Mouse (Mus musculus) adrenal gland, adult 18-20 months (tissue): ENCODE data around the gene Ebi3. TPM values are rescaled to one million over a fixed set of nuclear protein-coding genes. Genes with fewer than 3 reads are reported as not detected.

Experiments used
- DNase-seq, 2 experiments: peaks; one replicate each; pipeline ENCODE4 v3.0.0; 2021 to 2022; ENCODE audit warnings: low spot score in 2 of 2
- total RNA-seq, 2 experiments: library from RNA; stranded (reverse); gene quantifications; 1 replicate in 1 of 2; 2 replicates in 1 of 2; pipeline ENCODE4 v1.2.3; 2021

Gene Ebi3
- total RNA-seq, 2 experiments from 2014 or later = 0.70 to 1.3 TPM

- peak; percentile 55 to 63 for DNase-seq
Observed at GRCm38 (mm10) chr17:55996007-55996406, 43.6 kb downstream of the Ebi3 start.

- DNase-seq = no peak
Observed at GRCm38 (mm10) chr17:55999794-56000499, 47.5 kb downstream of the Ebi3 start.

- no peak for DNase-seq
Observed at GRCm38 (mm10) chr17:56003000-56003399, 50.6 kb downstream of the Ebi3 start.

GRCm38 (mm10) chr17:56005415-56006061, 53.1 kb downstream of the Ebi3 start, which contains the start of the genes Stap2 and Mpnd:
Stap2 (minus strand) TSS chr17:56005584.
Mpnd (plus strand) TSS chr17:56005711.
- peak in 1 of 2 experiments; percentile 4 for DNase-seq

Other genes starting within 250 kb of the Ebi3 start
- 1 to 10 TPM; 5.7 to 5.8 TPM for gene Pot1b, start 240.0 kb upstream of the Ebi3 start, total RNA-seq
- gene Adgre4, start 202.7 kb upstream of the Ebi3 start, total RNA-seq = under 1 TPM; 0.27 to 0.58 TPM
- 1 to 10 TPM; 5.0 to 5.5 TPM for gene Zfp119a, start 73.7 kb upstream of the Ebi3 start, total RNA-seq
- gene Zfp959, start 60.5 kb upstream of the Ebi3 start, total RNA-seq = 1 to 10 TPM; 4.7 to 4.8 TPM
- 1 to 10 TPM; 2.3 to 3.5 TPM for gene Zfp119b, start 3.1 kb upstream of the Ebi3 start, total RNA-seq
- gene Yju2, start 6.5 kb downstream of the Ebi3 start, total RNA-seq = 10 to 100 TPM; 17.4 to 17.9 TPM
- gene Shd, start 17.8 kb downstream of the Ebi3 start, total RNA-seq = 1 to 10 TPM; 2.0 to 2.2 TPM
- 1 to 10 TPM; 2.3 to 4.3 TPM for gene Fsd1, start 33.9 kb downstream of the Ebi3 start, total RNA-seq
- gene Stap2, start 52.9 kb downstream of the Ebi3 start, total RNA-seq = 1 to 10 TPM; 5.1 to 5.4 TPM
- gene Mpnd, start 53.1 kb downstream of the Ebi3 start, total RNA-seq = 10 to 100 TPM; 68.1 to 97.5 TPM
- gene Sh3gl1, start 84.0 kb downstream of the Ebi3 start, total RNA-seq = 10 to 100 TPM; 38.3 to 39.0 TPM
- gene Chaf1a, start 87.8 kb downstream of the Ebi3 start, total RNA-seq = 1 to 10 TPM; 2.1 to 2.3 TPM
- 10 to 100 TPM; 63.6 to 77.6 TPM for gene Ubxn6, start 122.4 kb downstream of the Ebi3 start, total RNA-seq
- 10 to 100 TPM; 53.9 to 67.0 TPM for gene Hdgfl2, start 127.0 kb downstream of the Ebi3 start, total RNA-seq
- gene Plin4, start 157.2 kb downstream of the Ebi3 start, total RNA-seq = 100 to 1,000 TPM in 1 of 2 experiments, 10 to 100 TPM in 1; 65.0 to 212 TPM
- 10 to 100 TPM; 53.7 to 67.4 TPM for gene Plin5, start 165.0 kb downstream of the Ebi3 start, total RNA-seq
- gene Lrg1, start 169.4 kb downstream of the Ebi3 start, total RNA-seq = 10 to 100 TPM; 21.2 to 57.7 TPM
- gene Sema6b, start 187.7 kb downstream of the Ebi3 start, total RNA-seq = 1 to 10 TPM; 6.3 to 7.0 TPM
- 1 to 10 TPM; 1.9 to 2.5 TPM for gene Tnfaip8l1, start 209.8 kb downstream of the Ebi3 start, total RNA-seq
- 10 to 100 TPM; 49.6 to 56.6 TPM for gene Mydgf, start 231.3 kb downstream of the Ebi3 start, total RNA-seq